Mouse (Mus musculus) liver, postnatal 0 days (tissue): ENCODE measurements around the gene Arhgef12. TPM values are rescaled to one million over a fixed set of nuclear protein-coding genes. Genes with fewer than 3 reads are reported as not detected.
A peak's percentile ranks its signal among the peaks of the same experiment; 100 is the strongest.

Experiments
- ATAC-seq: fragments of 200-750 bp; cut with Nextera tagmentation; 2 replicates; pipeline ENCODE4 v1.8.0; 2017; ENCODE audit warnings: mild to moderate bottlenecking, moderate library complexity
- DNase-seq: peaks from one replicate; pipeline ENCODE4 v3.0.0-alpha.2; 2016
- H3K27ac ChIP-seq: fragments of 300-500 bp; sonication (generic); 2 replicates; pipeline ENCODE4 v1.5.1; 2014; ENCODE audit warnings: antibody characterized with exemption, moderate library complexity, mild to moderate bottlenecking, low read depth
- H3K27me3 ChIP-seq: fragments of 300-500 bp; sonication (generic); 2 replicates; pipeline ENCODE4 v1.6.1; 2014; ENCODE audit warnings: low read length, control low read depth, mixed read lengths; ENCODE audit not compliant: insufficient read depth
- H3K36me3 ChIP-seq: fragments of 300-500 bp; sonication (generic); replicated peaks from 2 replicates; pipeline ENCODE4 v1.6.1; 2014; ENCODE audit warnings: mild to moderate bottlenecking, control low read depth, low read length, moderate library complexity, mixed read lengths; ENCODE audit not compliant: insufficient read depth
- H3K4me1 ChIP-seq: fragments of 300-500 bp; sonication (generic); 2 replicates; pipeline ENCODE4 v1.6.1; 2014; ENCODE audit warnings: antibody characterized with exemption, mild to moderate bottlenecking, control low read depth; ENCODE audit not compliant: insufficient read depth
- H3K4me2 ChIP-seq: fragments of 300-500 bp; sonication (generic); 2 replicates; pipeline ENCODE4 v1.6.1; 2014; ENCODE audit warnings: low read depth, mild to moderate bottlenecking, low read length, moderate library complexity, mixed read lengths
- H3K4me3 ChIP-seq: fragments of 300-500 bp; sonication (generic); 2 replicates; pipeline ENCODE4 v1.5.1; 2014; ENCODE audit warnings: low read depth, low read length
- H3K9ac ChIP-seq: fragments of 300-500 bp; sonication (generic); replicated peaks from 2 replicates; pipeline ENCODE4 v1.6.1; 2014; ENCODE audit warnings: mild to moderate bottlenecking, moderate library complexity
- H3K9me3 ChIP-seq: fragments of 300-500 bp; sonication (generic); 2 replicates; pipeline ENCODE4 v1.6.1; 2016; ENCODE audit warnings: mild to moderate bottlenecking, control low read depth, low read length, mixed read lengths
- CTCF ChIP-seq: sonication (generic); IDR thresholded peaks from 2 replicates; pipeline ENCODE4 v1.5.1; 2016; ENCODE audit warnings: antibody characterized with exemption, low read depth
- EP300 ChIP-seq: IDR thresholded peaks from 2 replicates; pipeline ENCODE4 v1.6.1; 2016; ENCODE audit warnings: antibody characterized with exemption, low read depth, mild to moderate bottlenecking
- WGBS: fragments of 180-500 bp; shearing (Covaris S2); extraction: QIAGEN DNeasy Blood & Tissue Kit; methylation state at CpG from one replicate; pipeline ENCODE4 v1.1.7; 2014; ENCODE audit not compliant: insufficient replicate concordance; 5-methylcytosine and 5-hydroxymethylcytosine counted together
- polyA plus RNA-seq: library from polyadenylated mRNA; unstranded; fragments of >200 nt; fragmentation: Nextera tagmentation; extraction: Ambion mirVana; gene quantifications from 2 replicates; pipeline ENCODE4 v1.2.1, GENCODE M21; 2015

The Arhgef12 gene
- polyA plus RNA-seq, result 4.3 and 4.8 TPM in 2 replicates

DNA sequence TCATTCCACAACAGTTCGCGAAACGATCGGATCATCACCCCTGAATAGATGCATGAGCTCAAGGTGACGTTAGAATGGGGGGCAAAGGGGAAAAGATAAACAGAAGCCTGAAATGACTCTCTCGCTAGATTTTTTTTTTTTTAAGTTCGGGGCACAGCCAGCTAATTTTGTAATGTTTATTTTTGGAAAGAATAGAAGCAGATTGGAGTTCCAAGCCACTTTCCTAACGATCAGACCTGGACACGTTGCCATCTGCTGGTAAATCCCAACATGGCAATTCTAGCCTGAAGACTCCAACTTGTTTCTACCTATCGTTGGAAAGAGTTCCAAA lies at the start of gene Arhgef12:
Gene Arhgef12 (minus strand): TSS at position 53 of the 331 bp plus-strand sequence.
- 29% methylated on average over 10 of the region's 10 CpGs for WGBS
- 0 out of 2 replicates have a peak, but pooled peaks cover 2% of the 10 kb centered on the region for H3K27me3 ChIP-seq
- ATAC-seq (no peak), DNase-seq (no peak)
- peak within 1 kb of the TSS; percentile 85 for H3K4me2 ChIP-seq
- H3K9me3 ChIP-seq, result no peaks in the 10 kb centered on the region
- H3K36me3 ChIP-seq, result no peaks in the 10 kb centered on the region
- peak within 1 kb of the TSS; percentile 98 for H3K27ac ChIP-seq
- peak within 1 kb of the TSS; percentile 87 for H3K4me3 ChIP-seq
- H3K4me1 ChIP-seq, result peaks cover 9% of the 10 kb centered on the region
- peak; percentile 25; the same call in 1 of the 2 replicates for TF ChIP-seq EP300
- peak; percentile 70 for TF ChIP-seq CTCF
- H3K9ac ChIP-seq, result peak within 1 kb of the TSS; percentile 92

GRCm38 (mm10) chr9:43155960-43156359 lies 48.9 kb upstream of the Arhgef12 start:
- Histone ChIP-seq H3K36me3 (no peaks in the 10 kb centered on the region), H3K9me3 (no peaks in the 10 kb centered on the region), H3K4me1 (peaks cover 2% of the 10 kb centered on the region; the same call in 1 of the 2 replicates), H3K9ac (no peak overlapping the region), H3K4me3 (no peak overlapping the region), H3K4me2 (no peak overlapping the region), H3K27ac (no peak overlapping the region), H3K27me3 (peaks cover 3% of the 10 kb centered on the region; the same call in 1 of the 2 replicates)
- TF ChIP-seq EP300, result no peak
- no peak for TF ChIP-seq CTCF
- 40% methylated on average over 6 of the region's 6 CpGs for WGBS
- ATAC-seq, result no peak
- no peak for DNase-seq

DNA sequence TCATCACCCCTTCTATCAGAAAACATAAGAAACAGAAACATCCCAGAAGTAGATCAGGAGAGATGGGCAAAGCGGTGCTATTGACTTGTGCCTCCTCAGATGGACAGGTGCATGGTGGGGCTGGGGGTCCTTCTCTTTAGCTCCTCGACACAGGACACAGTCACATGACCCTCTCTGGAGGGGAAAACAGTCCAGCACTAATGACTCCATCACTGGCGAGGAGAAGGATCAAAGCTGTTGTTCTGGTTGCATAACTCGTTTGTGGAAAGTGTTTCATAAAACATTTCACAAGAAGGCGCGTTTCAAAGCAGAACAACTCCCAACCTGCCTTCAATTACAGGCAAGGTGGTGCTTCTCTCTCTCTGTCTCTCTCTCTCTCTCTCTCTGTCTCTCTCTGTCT lies 44.7 kb upstream of the Arhgef12 start:
- TF ChIP-seq CTCF, result no peak
- no peak for TF ChIP-seq EP300
- WGBS, result 48% methylated on average over 6 of the region's 6 CpGs
- Histone ChIP-seq H3K27ac (no peak overlapping the region), H3K9me3 (no peaks in the 10 kb centered on the region), H3K4me2 (no peak overlapping the region), H3K4me1 (peaks cover 12% of the 10 kb centered on the region; the same call in 1 of the 2 replicates), H3K27me3 (peaks cover 9% of the 10 kb centered on the region; the same call in 1 of the 2 replicates), H3K36me3 (no peaks in the 10 kb centered on the region), H3K4me3 (no peak overlapping the region), H3K9ac (no peak overlapping the region)
- ATAC-seq, result no peak
- no peak for DNase-seq

DNA sequence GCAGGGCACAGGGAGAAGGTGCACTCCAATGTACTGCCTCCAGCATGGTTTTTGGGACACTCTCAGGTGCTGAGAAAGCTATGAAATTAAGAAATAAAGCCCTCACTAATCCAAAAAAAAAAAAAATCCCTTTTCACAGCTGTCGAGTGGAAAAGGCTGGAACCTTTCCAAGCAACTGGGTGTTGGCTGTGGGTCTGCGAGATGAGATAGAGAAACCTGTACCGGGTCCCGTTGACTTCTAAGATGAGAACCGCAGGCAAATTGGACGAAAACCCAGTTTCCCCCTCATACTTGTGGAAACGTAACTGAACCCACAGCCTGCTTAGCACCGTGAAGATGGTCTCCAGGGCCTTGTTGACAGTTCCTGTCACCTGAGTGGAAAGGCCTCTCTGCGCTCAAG lies 43.9 kb upstream of the Arhgef12 start:
- Histone ChIP-seq H3K27ac (no peak overlapping the region), H3K27me3 (peaks cover 9% of the 10 kb centered on the region; the same call in 1 of the 2 replicates), H3K9ac (no peak overlapping the region), H3K4me2 (no peak overlapping the region), H3K9me3 (no peaks in the 10 kb centered on the region), H3K36me3 (no peaks in the 10 kb centered on the region), H3K4me3 (no peak overlapping the region), H3K4me1 (peaks cover 12% of the 10 kb centered on the region; the same call in 1 of the 2 replicates)
- no peak for TF ChIP-seq CTCF
- TF ChIP-seq EP300, result no peak
- DNase-seq (no peak), ATAC-seq (no peak)
- 48% methylated on average over 9 of the region's 9 CpGs for WGBS

DNA sequence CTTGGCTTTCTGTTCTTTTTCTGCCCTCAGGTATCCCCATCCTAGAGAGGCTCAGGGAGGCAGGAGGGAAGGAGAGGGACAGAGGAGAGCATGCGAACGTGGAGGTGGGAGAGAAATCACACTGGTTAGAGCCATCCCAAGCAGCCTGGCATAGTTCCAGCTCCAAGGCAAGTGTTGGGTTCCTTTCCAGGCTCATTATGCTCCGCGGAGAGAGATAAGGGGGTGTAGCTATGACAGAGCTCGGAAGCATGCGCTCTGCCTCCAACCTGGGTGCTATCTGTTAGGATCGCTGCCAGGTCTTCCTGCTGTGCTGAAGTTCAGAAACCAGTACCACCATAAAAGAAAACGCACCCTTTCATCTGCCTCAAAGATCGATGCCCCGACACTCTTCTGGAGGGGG lies 43.0 kb upstream of the Arhgef12 start:
- Histone ChIP-seq H3K4me3 (no peak overlapping the region), H3K27ac (no peak overlapping the region), H3K36me3 (no peaks in the 10 kb centered on the region), H3K27me3 (peaks cover 9% of the 10 kb centered on the region; the same call in 1 of the 2 replicates), H3K4me1 (peaks cover 12% of the 10 kb centered on the region; the same call in 1 of the 2 replicates), H3K4me2 (0 out of 2 replicates have a peak overlapping the region, but pooled peaks have one; percentile 6), H3K9ac (no peak overlapping the region), H3K9me3 (no peaks in the 10 kb centered on the region)
- DNase-seq (peak; percentile 33), ATAC-seq (peak; percentile 44; the same call in 1 of the 2 replicates)
- 26% methylated on average over 10 of the region's 10 CpGs for WGBS
- no peak for TF ChIP-seq EP300
- TF ChIP-seq CTCF, result no peak

- Histone ChIP-seq H3K36me3 (no peaks in the 10 kb centered on the region), H3K4me2 (no peak overlapping the region), H3K4me3 (no peak overlapping the region), H3K9me3 (no peaks in the 10 kb centered on the region), H3K9ac (no peak overlapping the region), H3K27me3 (peaks cover 9% of the 10 kb centered on the region; the same call in 1 of the 2 replicates), H3K4me1 (peaks cover 12% of the 10 kb centered on the region; the same call in 1 of the 2 replicates), H3K27ac (no peak overlapping the region)
- DNase-seq (no peak), ATAC-seq (no peak)
- TF ChIP-seq CTCF, result no peak
- no peak for TF ChIP-seq EP300
- WGBS, result 66% methylated on average over 3 of the region's 3 CpGs
Measured at GRCm38 (mm10) chr9:43149498-43149897, 42.5 kb upstream of the Arhgef12 start.
